Mouse (Mus musculus) limb, embryonic 14.5 days (tissue): ENCODE results near the gene Lrrc75a. TPM values are rescaled to one million over a fixed set of nuclear protein-coding genes. Genes with fewer than 3 reads are reported as not detected.

Source experiments
- ATAC-seq: fragments of 200-750 bp; cut with Nextera tagmentation; 2 replicates; pipeline ENCODE4 v1.8.0; 2017; ENCODE audit warnings: low read depth, moderate number of reproducible peaks, moderate TSS enrichment; ENCODE audit not compliant: low FRiP score
- DNase-seq: peaks from one replicate; pipeline ENCODE4 v3.0.0-alpha.2; 2015; ENCODE audit warnings: low spot score
- H3K27ac ChIP-seq: fragments of 300-500 bp; sonication (generic); replicated peaks from 2 replicates; pipeline ENCODE4 v1.5.1; 2014; ENCODE audit warnings: low read depth, mild to moderate bottlenecking, low read length, moderate library complexity, mixed read lengths
- H3K27me3 ChIP-seq: fragments of 300-500 bp; sonication (generic); 2 replicates; pipeline ENCODE4 v1.6.1; 2014; ENCODE audit warnings: low read length, mixed read lengths; ENCODE audit not compliant: control insufficient read depth, insufficient read depth
- H3K36me3 ChIP-seq: fragments of 300-500 bp; sonication (generic); 2 replicates; pipeline ENCODE4 v1.6.1; 2014; ENCODE audit warnings: mild to moderate bottlenecking, low read length, moderate library complexity, mixed read lengths; ENCODE audit not compliant: control insufficient read depth, insufficient read depth
- H3K4me1 ChIP-seq: fragments of 300-500 bp; sonication (generic); 2 replicates; pipeline ENCODE4 v1.6.1; 2014; ENCODE audit warnings: antibody characterized with exemption, low read length, mixed read lengths; ENCODE audit not compliant: control insufficient read depth, insufficient read depth
- H3K4me2 ChIP-seq: fragments of 300-500 bp; sonication (generic); replicated peaks from 2 replicates; pipeline ENCODE4 v1.6.1; 2014; ENCODE audit warnings: low read depth, mild to moderate bottlenecking, low read length, moderate library complexity; ENCODE audit not compliant: severe bottlenecking
- H3K4me3 ChIP-seq: fragments of 300-500 bp; sonication (generic); replicated peaks from 2 replicates; pipeline ENCODE4 v1.5.1; 2014; ENCODE audit warnings: low read length
- H3K9ac ChIP-seq: fragments of 300-500 bp; sonication (generic); 2 replicates; pipeline ENCODE4 v1.6.1; 2014; ENCODE audit warnings: mild to moderate bottlenecking, low read depth, low read length, moderate library complexity; ENCODE audit not compliant: severe bottlenecking
- H3K9me3 ChIP-seq: fragments of 300-500 bp; sonication (generic); 2 replicates; pipeline ENCODE4 v1.6.1; 2016; ENCODE audit warnings: low read length; ENCODE audit not compliant: control insufficient read depth
- POLR2A ChIP-seq: fragments of 200-500 bp; IDR thresholded peaks from 2 replicates; pipeline ENCODE4 v1.8.0; 2012; ENCODE audit warnings: inconsistent platforms, mild to moderate bottlenecking, moderate library complexity, borderline replicate concordance; ENCODE audit not compliant: insufficient read depth, insufficient read length; ENCODE audit errors: extremely low read depth
- WGBS: fragments of 180-500 bp; shearing (Covaris S2); extraction: QIAGEN DNeasy Blood & Tissue Kit; methylation state at CpG from one replicate; pipeline ENCODE4 v1.1.7; 2014; 5-methylcytosine and 5-hydroxymethylcytosine counted together
- polyA plus RNA-seq, 2 experiments: library from polyadenylated mRNA; depleted of rRNA in 1 of 2; stranded (reverse) in 1 of 2; unstranded in 1 of 2; fragments of >200 nt; fragmentation: Nextera tagmentation in 1 of 2; extraction: Ambion mirVana in 1 of 2; gene quantifications; 2 replicates each; pipeline versions ENCODE4 v1.2.1 to v1.2.3; 2012 to 2014

Gene Lrrc75a
- polyA plus RNA-seq, 2 experiments, result 13.7 to 19.2 TPM

- no peaks in the 10 kb centered on the region for H3K27me3 ChIP-seq
- no peak overlapping the region for H3K9ac ChIP-seq
- no peak for TF ChIP-seq POLR2A
- DNase-seq (no peak), ATAC-seq (no peak)
- H3K9me3 ChIP-seq, result no peaks in the 10 kb centered on the region
- no peak overlapping the region for H3K27ac ChIP-seq
- no peak overlapping the region for H3K4me3 ChIP-seq
- H3K36me3 ChIP-seq, result no peaks in the 10 kb centered on the region
- WGBS, result 81% methylated on average over 7 of the region's 7 CpGs
- H3K4me2 ChIP-seq, result no peak overlapping the region
- H3K4me1 ChIP-seq, result no peaks in the 10 kb centered on the region
Observed at GRCm38 (mm10) chr11:62678778-62679354, 30.5 kb upstream of the Lrrc75a start.

GRCm38 (mm10) chr11:62676290-62676596 is 27.9 kb upstream of the Lrrc75a start:
- TF ChIP-seq POLR2A, result no peak
- DNase-seq (no peak), ATAC-seq (no peak)
- WGBS, result 90% methylated on average over 4 of the region's 4 CpGs
- H3K36me3 ChIP-seq, result no peaks in the 10 kb centered on the region
- no peaks in the 10 kb centered on the region for H3K9me3 ChIP-seq
- no peak overlapping the region for H3K4me3 ChIP-seq
- H3K4me2 ChIP-seq, result no peak overlapping the region
- H3K27me3 ChIP-seq, result no peaks in the 10 kb centered on the region
- no peak overlapping the region for H3K9ac ChIP-seq
- H3K27ac ChIP-seq, result no peak overlapping the region
- no peaks in the 10 kb centered on the region for H3K4me1 ChIP-seq

- DNase-seq (peak; percentile 90), ATAC-seq (peak; percentile 93)
- H3K9me3 ChIP-seq, result no peaks in the 10 kb centered on the region
- no peak overlapping the region; the same call in 1 of the 2 replicates for H3K27ac ChIP-seq
- WGBS, result 21% methylated on average over 17 of the region's 17 CpGs
- H3K4me1 ChIP-seq, result no peaks in the 10 kb centered on the region
- peak overlapping the region; percentile 51 for H3K4me2 ChIP-seq
- H3K4me3 ChIP-seq, result peak overlapping the region; percentile 23
- H3K36me3 ChIP-seq, result no peaks in the 10 kb centered on the region
- peak overlapping the region; percentile 46 for H3K9ac ChIP-seq
- no peak for TF ChIP-seq POLR2A
- H3K27me3 ChIP-seq, result no peaks in the 10 kb centered on the region
Observed at GRCm38 (mm10) chr11:62675480-62676289, 27.4 kb upstream of the Lrrc75a start.

GRCm38 (mm10) chr11:62670006-62670405 is 21.7 kb upstream of the Lrrc75a start:
- no peak overlapping the region for H3K9ac ChIP-seq
- no peak overlapping the region for H3K4me2 ChIP-seq
- H3K27ac ChIP-seq, result no peak overlapping the region
- WGBS, result 79% methylated on average over 6 of the region's 6 CpGs
- H3K4me3 ChIP-seq, result no peak overlapping the region
- DNase-seq (no peak), ATAC-seq (no peak)
- no peaks in the 10 kb centered on the region for H3K27me3 ChIP-seq
- no peaks in the 10 kb centered on the region for H3K4me1 ChIP-seq
- no peak for TF ChIP-seq POLR2A
- no peaks in the 10 kb centered on the region for H3K9me3 ChIP-seq
- H3K36me3 ChIP-seq, result peaks cover 17% of the 10 kb centered on the region

GRCm38 (mm10) chr11:62669471-62669870 is 21.1 kb upstream of the Lrrc75a start:
- H3K4me1 ChIP-seq, result no peaks in the 10 kb centered on the region
- TF ChIP-seq POLR2A, result no peak
- peaks cover 22% of the 10 kb centered on the region for H3K36me3 ChIP-seq
- H3K27ac ChIP-seq, result no peak overlapping the region
- H3K9me3 ChIP-seq, result no peaks in the 10 kb centered on the region
- DNase-seq, result no peak
- H3K4me2 ChIP-seq, result no peak overlapping the region
- 79% methylated on average over 12 of the region's 12 CpGs for WGBS
- H3K27me3 ChIP-seq, result no peaks in the 10 kb centered on the region
- H3K9ac ChIP-seq, result no peak overlapping the region
- ATAC-seq, result no peak
- H3K4me3 ChIP-seq, result no peak overlapping the region
